Mouse (Mus musculus): Measurements from ENCODE around the gene Larp1.
"Not testable (repeated sequence)": the region's sequence is repeated elsewhere in the genome, so short reads cannot be mapped to it uniquely, and the experiment has no call there.

GRCm38 (mm10) chr11:58059752-58060151 is 50.9 kb downstream of the Larp1 start:
- TF ChIP-seq TAL1, GATA1 (IDR thresholded peaks at IDR 0.05; ENCODE audit: low read length): not testable (repeated sequence)

Data from erythroblast, embryonic 14.5 days (primary cell).